Mouse (Mus musculus) duodenum, adult 2 months (tissue): Measurements from ENCODE around the gene Polm. TPM values are rescaled to one million over a fixed set of nuclear protein-coding genes. Genes with fewer than 3 reads are reported as not detected.

ENCODE experiments used
- polyA plus RNA-seq: library from polyadenylated mRNA; depleted of rRNA; stranded (reverse); fragments of >200 nt; gene quantifications from 2 replicates; pipeline ENCODE4 v1.2.3, GENCODE M21; 2012; ENCODE audit warnings: low replicate concordance; rRNA removed

Polm gene
- 32.6 and 45.4 TPM in 2 replicates for polyA plus RNA-seq

DNA sequence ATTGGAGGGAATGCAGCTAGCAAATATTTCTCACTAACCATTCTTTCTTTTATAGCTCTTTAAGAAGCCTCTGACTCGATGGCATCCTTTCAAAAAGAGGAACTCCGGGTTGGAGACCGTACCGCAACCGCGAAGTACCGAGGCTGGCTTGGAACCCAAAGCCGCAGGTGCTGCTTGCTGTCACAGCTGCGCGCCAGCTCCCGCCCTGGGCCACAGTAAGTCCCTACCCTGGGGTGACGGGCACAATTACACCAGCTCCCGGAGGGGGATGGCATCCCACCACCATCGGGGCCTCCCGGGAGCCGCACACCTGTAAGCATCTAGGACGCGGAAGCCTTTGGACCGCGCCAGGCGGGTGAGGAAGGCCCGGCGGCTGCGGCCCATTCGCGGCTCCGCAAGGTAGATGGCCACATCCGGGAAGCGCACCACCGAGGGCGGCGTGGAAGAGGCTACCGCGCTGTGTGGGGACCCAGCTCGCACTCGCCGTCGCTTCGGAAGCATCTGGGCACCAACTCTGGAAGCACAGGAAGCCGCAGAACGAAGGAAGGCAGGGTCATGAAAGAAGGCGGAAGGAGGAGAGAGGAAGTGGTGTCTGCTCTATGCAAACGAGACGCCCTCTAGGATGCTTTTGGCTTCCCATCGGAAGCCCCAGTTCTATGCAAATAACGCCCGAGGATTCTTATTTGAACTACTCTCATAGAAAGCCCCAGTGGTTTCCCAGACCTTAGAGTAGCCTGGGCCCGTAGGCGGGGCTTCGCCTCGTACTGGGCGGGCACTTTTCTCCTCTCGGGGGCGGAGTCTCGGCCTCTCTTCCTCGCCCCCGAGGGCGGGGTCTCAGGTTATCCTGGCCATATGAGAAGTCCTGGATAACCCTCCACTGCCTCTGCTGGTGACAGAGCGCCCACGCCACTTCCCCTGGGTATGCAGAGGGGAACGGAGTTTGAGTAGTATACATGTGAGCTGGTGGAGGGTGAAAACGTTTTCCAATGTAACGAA, at the start of gene Polm:
TSS of gene Polm (minus strand) at position 766 of the 996 bp plus-strand sequence.

GRCm38 (mm10) chr11:5877921-5878526, 40.2 kb upstream of the Polm start, which contains the start of gene Pold2:
Pold2 (minus strand) TSS chr11:5878292.

DNA sequence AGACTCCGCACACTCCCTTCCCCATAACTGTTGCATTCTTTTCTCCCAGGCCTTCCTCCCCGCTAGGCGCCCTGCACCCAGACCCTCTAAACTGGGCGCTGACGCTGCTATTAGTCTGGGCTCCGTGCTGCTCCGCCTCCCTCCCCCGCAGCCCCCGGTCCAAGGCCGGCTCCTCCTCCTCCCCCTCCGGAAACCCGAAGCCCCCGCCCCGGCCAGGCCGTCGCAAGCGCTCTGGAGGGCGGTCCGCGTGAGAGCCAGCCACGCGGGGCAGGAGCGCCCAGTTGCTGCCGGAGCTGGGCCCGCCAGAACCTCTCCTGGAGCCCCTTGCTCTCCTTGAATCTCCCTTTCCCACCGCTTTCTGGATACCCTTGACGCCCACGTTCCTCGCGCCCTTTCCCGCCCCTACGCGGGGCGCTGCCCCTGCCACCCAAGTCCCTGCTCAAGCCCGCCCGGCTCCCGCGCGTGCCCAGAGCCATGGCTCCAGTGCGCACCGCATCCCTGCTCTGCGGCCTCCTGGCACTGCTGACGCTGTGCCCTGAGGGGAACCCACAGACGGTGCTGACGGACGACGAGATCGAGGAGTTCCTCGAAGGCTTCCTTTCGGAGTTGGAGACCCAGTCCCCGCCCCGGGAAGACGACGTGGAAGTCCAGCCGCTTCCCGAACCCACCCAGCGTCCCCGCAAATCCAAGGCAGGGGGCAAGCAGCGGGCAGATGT, 24.0 kb upstream of the Polm start, which contains the start of gene Aebp1:
TSS of gene Aebp1 (plus strand) at position 270 of the 716 bp plus-strand sequence.

DNA sequence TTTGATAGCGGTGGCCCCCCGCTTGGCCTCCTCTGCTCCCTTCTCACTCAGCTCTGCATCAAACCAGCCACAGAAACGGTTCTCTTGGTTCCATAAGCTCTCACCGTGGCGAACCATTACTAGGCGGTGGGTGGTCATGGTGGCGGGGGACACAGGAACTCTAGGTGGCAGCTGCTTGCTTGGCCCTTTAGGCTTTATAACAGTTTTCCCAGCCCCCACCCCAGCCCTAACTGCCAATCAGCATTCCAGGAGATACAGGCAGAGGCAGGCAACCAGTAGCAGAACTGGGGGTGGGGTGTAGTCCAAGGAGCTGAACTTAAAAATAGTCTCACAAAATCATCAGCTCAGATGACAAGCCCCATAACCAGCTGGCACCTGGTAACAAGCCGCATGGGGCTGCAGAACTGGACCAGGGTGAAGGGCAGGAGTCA, 34.2 kb downstream of the Polm start, which contains the start of gene Pgam2:
TSS of gene Pgam2 (minus strand) at position 183 of the 431 bp plus-strand sequence.

DNA sequence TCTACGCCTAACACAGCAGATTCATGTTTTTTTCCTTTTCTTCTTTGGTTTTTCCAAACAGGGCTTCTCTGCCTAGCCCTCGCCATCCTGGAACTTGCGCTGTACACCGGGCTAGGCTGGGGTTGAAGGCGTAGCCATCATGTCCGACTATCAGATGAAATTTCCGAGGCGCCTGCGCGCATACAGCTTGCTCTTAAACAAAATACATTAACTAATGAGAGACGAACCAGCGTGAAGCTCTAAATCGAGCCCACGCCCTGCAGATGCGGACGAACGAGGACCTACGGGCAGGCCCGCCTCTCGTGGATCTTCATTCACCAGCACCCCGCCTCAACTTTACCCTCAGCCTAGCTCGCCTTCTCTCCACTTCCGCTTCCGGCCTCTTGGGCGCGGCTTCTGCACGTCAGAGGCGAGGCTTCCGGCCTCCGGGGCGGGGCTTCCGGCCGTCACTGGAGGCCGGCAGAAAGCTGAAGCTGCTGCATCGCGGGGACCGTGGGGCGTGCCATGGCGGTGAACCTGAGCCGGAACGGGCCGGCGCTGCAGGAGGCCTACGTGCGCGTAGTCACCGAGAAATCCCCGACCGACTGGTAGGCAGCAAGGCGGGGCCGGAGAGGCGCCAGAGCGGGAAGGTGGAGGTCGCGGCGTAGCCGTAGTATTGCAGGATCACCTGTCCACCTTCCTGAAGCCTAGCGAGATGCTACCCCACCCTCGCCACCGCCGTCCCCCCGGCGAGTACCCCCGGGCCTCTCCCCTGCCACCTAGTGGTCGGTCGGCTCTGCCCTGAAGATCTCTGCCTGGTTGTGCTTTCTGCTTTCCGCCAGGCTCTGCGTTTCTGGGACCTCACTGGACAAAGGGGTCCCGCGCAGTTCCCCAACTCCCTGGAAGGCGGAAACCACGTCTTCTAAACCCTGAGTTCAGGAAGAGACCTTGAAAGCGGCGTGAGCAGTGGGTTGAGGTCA, 49.5 kb downstream of the Polm start, which contains the start of gene Dbnl:
TSS of gene Dbnl (plus strand) at position 433 of the 959 bp plus-strand sequence.

Other genes starting within 250 kb of the Polm start
- gene Mrps24, start 122.3 kb downstream of the Polm start, polyA plus RNA-seq = 460 and 567 TPM in 2 replicates
- 23.3 and 38.3 TPM in 2 replicates for gene Urgcp, start 75.6 kb downstream of the Polm start, polyA plus RNA-seq
- gene Dbnl, start 49.5 kb downstream of the Polm start, polyA plus RNA-seq = 65.9 and 98.5 TPM in 2 replicates
- gene Pgam2, start 34.3 kb downstream of the Polm start, polyA plus RNA-seq = 0.31 TPM in 1 of 2 replicates, not detected in the other
- gene Aebp1, start 23.9 kb upstream of the Polm start, polyA plus RNA-seq = 14.3 and 15.2 TPM in 2 replicates
- 129 and 236 TPM in 2 replicates for gene Pold2, start 40.3 kb upstream of the Polm start, polyA plus RNA-seq
- gene Myl7, start 60.8 kb upstream of the Polm start, polyA plus RNA-seq = 3.5 and 11.4 TPM in 2 replicates
- gene Gck, start 112.1 kb upstream of the Polm start, polyA plus RNA-seq = 0.26 and 0.65 TPM in 2 replicates
- 41.6 and 81.0 TPM in 2 replicates for gene Ykt6, start 117.7 kb upstream of the Polm start, polyA plus RNA-seq
- gene Camk2b, start 228.3 kb upstream of the Polm start, polyA plus RNA-seq = 9.2 and 21.3 TPM in 2 replicates